Mouse (Mus musculus) G1E (cell line): ENCODE measurements at regions not wholly inside any gene's neighbourhood (a gene's known extent, or its start where the extent isn't known, plus 50 kb on each side); places are given as distances from the start of the nearest gene placed in this dataset.
A peak's percentile ranks its signal among the peaks of the same experiment; 100 is the strongest.

ENCODE experiments used
- ATAC-seq: 2 replicates; pipeline ENCODE4 v1.8.0; 2016; ENCODE audit warnings: mild to moderate bottlenecking; ENCODE audit not compliant: insufficient number of reproducible peaks, poor library complexity, low FRiP score, severe bottlenecking; ENCODE audit errors: extremely low read depth
- DNase-seq: peaks from one replicate; pipeline ENCODE4 v3.0.0; 2012; ENCODE audit warnings: low spot score
- H3K27me3 ChIP-seq: 2 replicates; pipeline ENCODE4 v1.6.1; 2012; ENCODE audit warnings: mild to moderate bottlenecking, low read length, inconsistent platforms; ENCODE audit not compliant: insufficient read depth
- H3K36me3 ChIP-seq: replicated peaks from 2 replicates; pipeline ENCODE3; 2012; ENCODE audit warnings: mild to moderate bottlenecking, inconsistent platforms
- H3K4me1 ChIP-seq: 2 replicates; pipeline ENCODE4 v1.6.1; 2012; ENCODE audit warnings: low read depth, low read length, inconsistent platforms, mixed read lengths; ENCODE audit not compliant: insufficient read depth
- H3K4me3 ChIP-seq: 2 replicates; pipeline ENCODE4 v1.5.1; 2012; ENCODE audit warnings: low read depth, mild to moderate bottlenecking, inconsistent platforms, low read length, moderate library complexity, mixed read lengths
- H3K9me3 ChIP-seq: replicated peaks from 2 replicates; pipeline ENCODE4 v1.6.1; 2012; ENCODE audit warnings: inconsistent platforms
- CTCF ChIP-seq: IDR thresholded peaks from 2 replicates; pipeline ENCODE4 v1.5.1; 2012; ENCODE audit warnings: low read depth, low read length, inconsistent platforms, mixed read lengths
- GATA1 ChIP-seq: IDR thresholded peaks from 2 replicates; pipeline ENCODE4 v1.6.1; 2012; ENCODE audit warnings: borderline replicate concordance, low read length, inconsistent platforms, mixed read lengths
- GATA2 ChIP-seq: IDR thresholded peaks from 2 replicates; pipeline ENCODE4 v1.6.1; 2012; ENCODE audit warnings: low read depth, low read length, inconsistent platforms, borderline replicate concordance
- POLR2AphosphoS5 ChIP-seq: IDR thresholded peaks from 2 replicates; pipeline ENCODE4 v1.6.1; 2012; ENCODE audit warnings: low read depth, low read length, inconsistent platforms; ENCODE audit not compliant: insufficient replicate concordance
- TAL1 ChIP-seq: conservative IDR thresholded peaks from 2 replicates; pipeline ENCODE4 v1.6.1; 2012; ENCODE audit warnings: low read depth, low read length, inconsistent platforms, mixed read lengths

- Histone ChIP-seq H3K4me3 (no peak overlapping the region), H3K27me3 (no peaks in the 10 kb centered on the region), H3K9me3 (no peaks in the 10 kb centered on the region), H3K4me1 (no peaks in the 10 kb centered on the region), H3K36me3 (no peaks in the 10 kb centered on the region)
- TF ChIP-seq TAL1 (no peak), POLR2AphosphoS5 (no peak), GATA1 (no peak), GATA2 (no peak), CTCF (no peak)
- ATAC-seq (no peak), DNase-seq (no peak)
These were observed 202.4 kb upstream of the Cnr1 start for GRCm38 (mm10) chr4:33721971-33722370.

GRCm38 (mm10) chr4:33731837-33732236 is 192.6 kb upstream of the Cnr1 start:
- no peak for ATAC-seq
- Histone ChIP-seq H3K36me3 (no peaks in the 10 kb centered on the region), H3K27me3 (0 out of 2 replicates have a peak, but pooled peaks cover 5% of the 10 kb centered on the region), H3K9me3 (no peaks in the 10 kb centered on the region), H3K4me3 (no peak overlapping the region), H3K4me1 (no peaks in the 10 kb centered on the region)
- DNase-seq, result no peak
- no peak for TF ChIP-seq GATA1
- no peak for TF ChIP-seq GATA2
- no peak for TF ChIP-seq CTCF
- TF ChIP-seq POLR2AphosphoS5, result no peak
- TF ChIP-seq TAL1, result no peak

- Histone ChIP-seq H3K4me1 (no peaks in the 10 kb centered on the region), H3K4me3 (no peak overlapping the region), H3K36me3 (no peaks in the 10 kb centered on the region), H3K27me3 (0 out of 2 replicates have a peak, but pooled peaks cover 5% of the 10 kb centered on the region), H3K9me3 (no peaks in the 10 kb centered on the region)
- DNase-seq (no peak), ATAC-seq (no peak)
- no peak for TF ChIP-seq GATA1
- TF ChIP-seq CTCF, result no peak
- TF ChIP-seq GATA2, result no peak
- TF ChIP-seq TAL1, result no peak
- TF ChIP-seq POLR2AphosphoS5, result no peak
These were observed 189.5 kb upstream of the Cnr1 start for GRCm38 (mm10) chr4:33734923-33735322.

GRCm38 (mm10) chr4:33735442-33735966 is 188.9 kb upstream of the Cnr1 start:
- Histone ChIP-seq H3K9me3 (no peaks in the 10 kb centered on the region), H3K4me1 (no peaks in the 10 kb centered on the region), H3K36me3 (no peaks in the 10 kb centered on the region), H3K27me3 (0 out of 2 replicates have a peak, but pooled peaks cover 5% of the 10 kb centered on the region), H3K4me3 (no peak overlapping the region)
- no peak for ATAC-seq
- TF ChIP-seq GATA1 (no peak), CTCF (no peak), POLR2AphosphoS5 (no peak), GATA2 (no peak), TAL1 (no peak)
- no peak for DNase-seq

GRCm38 (mm10) chr4:33736061-33736701 is 188.2 kb upstream of the Cnr1 start:
- Histone ChIP-seq H3K4me1 (no peaks in the 10 kb centered on the region), H3K36me3 (no peaks in the 10 kb centered on the region), H3K9me3 (no peaks in the 10 kb centered on the region), H3K4me3 (no peak overlapping the region), H3K27me3 (0 out of 2 replicates have a peak, but pooled peaks cover 5% of the 10 kb centered on the region)
- TF ChIP-seq POLR2AphosphoS5, result no peak
- TF ChIP-seq GATA2, result no peak
- ATAC-seq, result no peak
- DNase-seq, result no peak

- ATAC-seq, result no peak
- H3K36me3 ChIP-seq, result no peaks in the 10 kb centered on the region
- no peak for TF ChIP-seq GATA2
- TF ChIP-seq CTCF, result no peak
- TF ChIP-seq GATA1, result no peak
- TF ChIP-seq POLR2AphosphoS5, result no peak
- TF ChIP-seq TAL1, result no peak
- no peaks in the 10 kb centered on the region for H3K9me3 ChIP-seq
- no peak overlapping the region for H3K4me3 ChIP-seq
- H3K27me3 ChIP-seq, result 0 out of 2 replicates have a peak, but pooled peaks cover 2% of the 10 kb centered on the region
- no peaks in the 10 kb centered on the region for H3K4me1 ChIP-seq
- DNase-seq, result no peak
These were observed 187.1 kb upstream of the Cnr1 start for GRCm38 (mm10) chr4:33737337-33737736.

GRCm38 (mm10) chr4:33737859-33738417 is 186.5 kb upstream of the Cnr1 start:
- Histone ChIP-seq H3K4me1 (no peaks in the 10 kb centered on the region), H3K27me3 (0 out of 2 replicates have a peak, but pooled peaks cover 2% of the 10 kb centered on the region), H3K36me3 (no peaks in the 10 kb centered on the region), H3K9me3 (no peaks in the 10 kb centered on the region), H3K4me3 (no peak overlapping the region)
- TF ChIP-seq GATA1 (no peak), POLR2AphosphoS5 (no peak), CTCF (no peak), GATA2 (no peak), TAL1 (no peak)
- DNase-seq (no peak), ATAC-seq (peak; percentile 15)
